Mouse (Mus musculus) hindbrain, embryonic 11.5 days (tissue): ENCODE results near the gene Gpr183. TPM values are rescaled to one million over a fixed set of nuclear protein-coding genes. Genes with fewer than 3 reads are reported as not detected.
A peak's percentile ranks its signal among the peaks of the same experiment; 100 is the strongest.

ENCODE experiments used
- ATAC-seq: fragments of 200-750 bp; cut with Nextera tagmentation; 2 replicates; pipeline ENCODE4 v1.8.0; 2017; ENCODE audit warnings: mild to moderate bottlenecking, moderate TSS enrichment, moderate library complexity; ENCODE audit not compliant: low FRiP score
- DNase-seq: peaks from one replicate; pipeline ENCODE4 v3.0.0-alpha.2; 2015; ENCODE audit warnings: low spot score
- H3K27ac ChIP-seq: fragments of 300-500 bp; sonication (generic); 2 replicates; pipeline ENCODE4 v1.5.1; 2014; ENCODE audit warnings: mild to moderate bottlenecking, low read depth, low read length
- H3K27me3 ChIP-seq: fragments of 300-500 bp; sonication (generic); 2 replicates; pipeline ENCODE4 v1.6.1; 2014; ENCODE audit warnings: mild to moderate bottlenecking, low read length, moderate library complexity, mixed read lengths; ENCODE audit not compliant: control insufficient read depth, insufficient read depth
- H3K36me3 ChIP-seq: fragments of 300-500 bp; sonication (generic); 2 replicates; pipeline ENCODE4 v1.6.1; 2014; ENCODE audit warnings: mild to moderate bottlenecking, low read length, moderate library complexity, mixed read lengths; ENCODE audit not compliant: control insufficient read depth, insufficient read depth
- H3K4me1 ChIP-seq: fragments of 300-500 bp; sonication (generic); replicated peaks from 2 replicates; pipeline ENCODE4 v1.6.1; 2014; ENCODE audit warnings: low read length, mixed read lengths; ENCODE audit not compliant: control insufficient read depth, insufficient read depth
- H3K4me2 ChIP-seq: fragments of 300-500 bp; sonication (generic); replicated peaks from 2 replicates; pipeline ENCODE4 v1.6.1; 2014; ENCODE audit warnings: mild to moderate bottlenecking, low read depth, low read length
- H3K4me3 ChIP-seq: fragments of 300-500 bp; sonication (generic); 2 replicates; pipeline ENCODE4 v1.5.1; 2014; ENCODE audit warnings: low read depth, low read length
- H3K9ac ChIP-seq: fragments of 300-500 bp; sonication (generic); 2 replicates; pipeline ENCODE4 v1.6.1; 2014; ENCODE audit warnings: low read depth, low read length
- H3K9me3 ChIP-seq: fragments of 300-500 bp; sonication (generic); 2 replicates; pipeline ENCODE4 v1.6.1; 2016; ENCODE audit warnings: low read length; ENCODE audit not compliant: control insufficient read depth
- WGBS: fragments of 180-500 bp; shearing (Covaris S2); extraction: QIAGEN DNeasy Blood & Tissue Kit; methylation state at CpG from one replicate; pipeline ENCODE4 v1.1.7; 2014; 5-methylcytosine and 5-hydroxymethylcytosine counted together
- polyA plus RNA-seq: library from polyadenylated mRNA; unstranded; fragments of >200 nt; fragmentation: Nextera tagmentation; extraction: Ambion mirVana; gene quantifications from 2 replicates; pipeline ENCODE4 v1.2.1, GENCODE M21; 2014

Gene Gpr183
- polyA plus RNA-seq, 1 experiment from 2014 or later: 3.2 TPM

- WGBS: 93% methylated on average over 4 of the region's 4 CpGs
- Histone ChIP-seq H3K27ac (no peak overlapping the region), H3K9ac (no peak overlapping the region), H3K4me2 (no peak overlapping the region), H3K36me3 (no peaks in the 10 kb centered on the region), H3K4me3 (no peak overlapping the region), H3K9me3 (no peaks in the 10 kb centered on the region), H3K4me1 (no peaks in the 10 kb centered on the region), H3K27me3 (no peaks in the 10 kb centered on the region)
- ATAC-seq (no peak), DNase-seq (no peak)
Observed at GRCm38 (mm10) chr14:121936356-121936755, 28.6 kb downstream of the Gpr183 start.

GRCm38 (mm10) chr14:121934597-121934946 is 30.4 kb downstream of the Gpr183 start:
- DNase-seq: no peak
- Histone ChIP-seq H3K36me3 (no peaks in the 10 kb centered on the region), H3K4me3 (no peak overlapping the region), H3K9ac (no peak overlapping the region), H3K4me2 (no peak overlapping the region), H3K27ac (no peak overlapping the region), H3K27me3 (no peaks in the 10 kb centered on the region), H3K4me1 (no peaks in the 10 kb centered on the region), H3K9me3 (no peaks in the 10 kb centered on the region)
- WGBS: 93% methylated on average over 5 of the region's 5 CpGs
- ATAC-seq: no peak

GRCm38 (mm10) chr14:121933906-121934596 is 30.9 kb downstream of the Gpr183 start:
- no peak overlapping the region for H3K4me3 ChIP-seq
- no peaks in the 10 kb centered on the region for H3K36me3 ChIP-seq
- H3K9me3 ChIP-seq: no peaks in the 10 kb centered on the region
- H3K27ac ChIP-seq: no peak overlapping the region
- ATAC-seq (no peak), DNase-seq (no peak)
- 93% methylated on average over 7 of the region's 7 CpGs for WGBS
- H3K4me1 ChIP-seq: no peaks in the 10 kb centered on the region
- no peaks in the 10 kb centered on the region for H3K27me3 ChIP-seq
- no peak overlapping the region for H3K4me2 ChIP-seq
- no peak overlapping the region for H3K9ac ChIP-seq

- Histone ChIP-seq H3K4me1 (no peaks in the 10 kb centered on the region), H3K4me2 (no peak overlapping the region), H3K4me3 (no peak overlapping the region), H3K9me3 (no peaks in the 10 kb centered on the region), H3K27me3 (no peaks in the 10 kb centered on the region), H3K9ac (no peak overlapping the region), H3K27ac (no peak overlapping the region), H3K36me3 (no peaks in the 10 kb centered on the region)
- WGBS: 98% methylated on average over 4 of the region's 4 CpGs
- DNase-seq (no peak), ATAC-seq (no peak)
Observed at GRCm38 (mm10) chr14:121932180-121932579, 32.8 kb downstream of the Gpr183 start.

GRCm38 (mm10) chr14:121931594-121931993 is 33.4 kb downstream of the Gpr183 start:
- WGBS: 97% methylated on average over 3 of the region's 3 CpGs
- no peak overlapping the region for H3K27ac ChIP-seq
- no peak for ATAC-seq
- DNase-seq: no peak
- H3K4me2 ChIP-seq: no peak overlapping the region
- H3K36me3 ChIP-seq: no peaks in the 10 kb centered on the region
- H3K27me3 ChIP-seq: no peaks in the 10 kb centered on the region
- H3K9ac ChIP-seq: no peak overlapping the region
- no peaks in the 10 kb centered on the region for H3K4me1 ChIP-seq
- no peaks in the 10 kb centered on the region for H3K9me3 ChIP-seq
- H3K4me3 ChIP-seq: no peak overlapping the region

- Histone ChIP-seq H3K9ac (no peak overlapping the region), H3K4me3 (no peak overlapping the region), H3K27ac (no peak overlapping the region), H3K9me3 (no peaks in the 10 kb centered on the region), H3K36me3 (no peaks in the 10 kb centered on the region), H3K4me1 (no peaks in the 10 kb centered on the region), H3K27me3 (no peaks in the 10 kb centered on the region), H3K4me2 (no peak overlapping the region)
- DNase-seq (no peak), ATAC-seq (no peak)
- WGBS: 85% methylated on average over 7 of the region's 7 CpGs
Observed at GRCm38 (mm10) chr14:121930731-121931383, 34.1 kb downstream of the Gpr183 start.

- H3K4me1 ChIP-seq: no peaks in the 10 kb centered on the region
- DNase-seq: no peak
- no peak overlapping the region for H3K27ac ChIP-seq
- WGBS: 90% methylated on average over 12 of the region's 12 CpGs
- H3K9me3 ChIP-seq: no peaks in the 10 kb centered on the region
- H3K36me3 ChIP-seq: no peaks in the 10 kb centered on the region
- H3K4me2 ChIP-seq: no peak overlapping the region
- no peak overlapping the region for H3K4me3 ChIP-seq
- no peaks in the 10 kb centered on the region for H3K27me3 ChIP-seq
- ATAC-seq: no peak
- no peak overlapping the region for H3K9ac ChIP-seq
Observed at GRCm38 (mm10) chr14:121929243-121929951, 35.6 kb downstream of the Gpr183 start.

- no peaks in the 10 kb centered on the region for H3K27me3 ChIP-seq
- ATAC-seq (no peak), DNase-seq (peak; percentile 75)
- 69% methylated on average over 8 of the region's 8 CpGs for WGBS
- no peak overlapping the region for H3K4me3 ChIP-seq
- no peaks in the 10 kb centered on the region for H3K4me1 ChIP-seq
- H3K9me3 ChIP-seq: no peaks in the 10 kb centered on the region
- H3K36me3 ChIP-seq: no peaks in the 10 kb centered on the region
- no peak overlapping the region for H3K9ac ChIP-seq
- no peak overlapping the region for H3K4me2 ChIP-seq
- H3K27ac ChIP-seq: no peak overlapping the region
Observed at GRCm38 (mm10) chr14:121928375-121929137, 36.4 kb downstream of the Gpr183 start.
